ENCODE assay signal across 26 mouse cellular contexts in genomic region chr13:34265576-34265975, GRCm38 (mm10).
A peak's percentile ranks its signal among the peaks of the same experiment; 100 is the strongest.
DNase-seq lines count a peak whose midpoint lies in the region; ATAC-seq and TF ChIP-seq lines count a peak whose summit lies in the region.
"Had no signal": no experiment of that assay in that cellular context is flagged by ENCODE, and none has a peak within 500 bp of the region (broad histone marks: within the 10 kb centered on the region; RNA-seq: fewer than 3 reads in every experiment).

No protein-coding gene starts in this region.

- no peaks in the 10 kb centered on the region for H3K36me3 ChIP-seq in kidney, adult 2 months (ENCODE audit: control insufficient read depth, insufficient read depth, low read length)
- H3K36me3 ChIP-seq in liver, adult 2 months (ENCODE audit: control insufficient read depth, insufficient read depth, low read length), result peaks cover 3% of the 10 kb centered on the region
- 0 out of 2 replicates have a peak, but pooled peaks cover 3% of the 10 kb centered on the region for H3K36me3 ChIP-seq in liver, postnatal 0 days (replicated peaks; ENCODE audit: insufficient read depth, low read length)
- H3K36me3 ChIP-seq in lung, postnatal 0 days (ENCODE audit: insufficient read depth, low read length), result no peaks in the 10 kb centered on the region
- H3K36me3 ChIP-seq: heart, embryonic 15.5 days; hindbrain, embryonic 13.5 days had no signal

- no peak for ATAC-seq in liver, postnatal 0 days
- ATAC-seq in lung, postnatal 0 days, result peak; percentile 62
- ATAC-seq: forebrain, embryonic 14.5 days; Patski had no signal

- no peak overlapping the region for H3K9ac ChIP-seq in liver, adult 2 months (ENCODE audit: low read depth, low read length)
- no peak overlapping the region for H3K9ac ChIP-seq in liver, postnatal 0 days (replicated peaks)
- H3K9ac ChIP-seq in lung, postnatal 0 days (replicated peaks; ENCODE audit: low read depth), result no peak overlapping the region
- H3K9ac ChIP-seq: heart, embryonic 12.5 days; heart, embryonic 15.5 days; hindbrain, embryonic 13.5 days had no signal

- no peak overlapping the region for H3K4me3 ChIP-seq in kidney, adult 2 months (ENCODE audit: insufficient read depth, low read depth, low read length)
- no peak overlapping the region for H3K4me3 ChIP-seq in liver, adult 2 months (ENCODE audit: insufficient read depth, low read depth, low read length)
- H3K4me3 ChIP-seq in liver, postnatal 0 days (ENCODE audit: low read depth, low read length), result no peak overlapping the region
- H3K4me3 ChIP-seq in lung, postnatal 0 days (ENCODE audit: low read depth, low read length), result no peak overlapping the region
- H3K4me3 ChIP-seq: forebrain, embryonic 10.5 days; heart, embryonic 12.5 days; heart, embryonic 15.5 days; hindbrain, embryonic 10.5 days; hindbrain, embryonic 13.5 days had no signal

- no peak overlapping the region for H3K4me2 ChIP-seq in liver, postnatal 0 days (ENCODE audit: low read depth, low read length)
- H3K4me2 ChIP-seq in lung, postnatal 0 days (replicated peaks; ENCODE audit: low read depth, low read length), result no peak overlapping the region
- H3K4me2 ChIP-seq: heart, embryonic 12.5 days; heart, embryonic 15.5 days; hindbrain, embryonic 13.5 days had no signal

- TF ChIP-seq EP300 in liver, postnatal 0 days (IDR thresholded peaks at IDR 0.05; ENCODE audit: low read depth), result no peak
- TF ChIP-seq EP300 in lung, postnatal 0 days (IDR thresholded peaks at IDR 0.05), result no peak

- H3K79me2 ChIP-seq in liver, adult 2 months (ENCODE audit: control insufficient read depth, insufficient read depth, low read length), result peaks cover 27% of the 10 kb centered on the region

- no peaks in the 10 kb centered on the region for H3K9me3 ChIP-seq in liver, postnatal 0 days (ENCODE audit: low read length)
- no peaks in the 10 kb centered on the region for H3K9me3 ChIP-seq in lung, postnatal 0 days (ENCODE audit: low read length)
- H3K9me3 ChIP-seq: forebrain, embryonic 10.5 days; G1E; heart, embryonic 12.5 days; heart, embryonic 15.5 days; hindbrain, embryonic 10.5 days; hindbrain, embryonic 13.5 days had no signal

- no peaks in the 10 kb centered on the region for H3K27me3 ChIP-seq in kidney, adult 2 months (replicated peaks; ENCODE audit: control insufficient read depth, insufficient read depth, low read length)
- H3K27me3 ChIP-seq in liver, adult 2 months (ENCODE audit: control insufficient read depth, insufficient read depth, low read length), result no peaks in the 10 kb centered on the region
- no peaks in the 10 kb centered on the region for H3K27me3 ChIP-seq in liver, postnatal 0 days (ENCODE audit: insufficient read depth, low read length)
- no peaks in the 10 kb centered on the region for H3K27me3 ChIP-seq in lung, postnatal 0 days (replicated peaks; ENCODE audit: insufficient read depth, low read length)
- H3K27me3 ChIP-seq: CH12.LX; heart, embryonic 12.5 days; heart, embryonic 15.5 days; hindbrain, embryonic 13.5 days; Patski had no signal

- H3K27ac ChIP-seq in kidney, adult 2 months (ENCODE audit: insufficient read depth, low read depth, low read length), result peak overlapping the region; percentile 70
- peak overlapping the region; percentile 40; the same call in 1 of the 2 replicates for H3K27ac ChIP-seq in liver, adult 2 months (replicated peaks; ENCODE audit: insufficient read depth, low read depth, low read length)
- H3K27ac ChIP-seq in liver, postnatal 0 days (ENCODE audit: low read depth), result no peak overlapping the region
- H3K27ac ChIP-seq in lung, postnatal 0 days (ENCODE audit: low read length), result no peak overlapping the region
- H3K27ac ChIP-seq: forebrain, embryonic 10.5 days; heart, embryonic 15.5 days; hindbrain, embryonic 10.5 days; hindbrain, embryonic 13.5 days had no signal

- H3K4me1 ChIP-seq in kidney, adult 2 months (ENCODE audit: control insufficient read depth, insufficient read depth, low read length), result peaks cover 27% of the 10 kb centered on the region
- peaks cover 25% of the 10 kb centered on the region for H3K4me1 ChIP-seq in liver, adult 2 months (ENCODE audit: control insufficient read depth, insufficient read depth, low read length)
- H3K4me1 ChIP-seq in liver, postnatal 0 days (ENCODE audit: insufficient read depth), result peaks cover 35% of the 10 kb centered on the region
- no peaks in the 10 kb centered on the region for H3K4me1 ChIP-seq in lung, postnatal 0 days (ENCODE audit: insufficient read depth, low read depth, low read length)
- H3K4me1 ChIP-seq: heart, embryonic 15.5 days had no signal

- no peak for DNase-seq in kidney, adult 2 months
- no peak for DNase-seq in kidney, adult 8-10 months
- peak; percentile 77 for DNase-seq in liver, adult 2 months (ENCODE audit: extremely low read depth, low read depth, low spot score)
- no peak for DNase-seq in liver, postnatal 0 days
- DNase-seq in lung, postnatal 0 days (ENCODE audit: low spot score), result peak; percentile 72
- DNase-seq in lung, postnatal 36 days, result no peak
- no peak for DNase-seq in urinary bladder, postnatal 36 days (ENCODE audit: low spot score in 2 of 2)
- DNase-seq: adrenal gland, postnatal 10 days; adrenal gland, postnatal 36 days; B cell, adult 2 months; cerebellum, adult 18-20 months; cerebellum, adult 9-10 months; cerebellum, postnatal 14 days; gastrocnemius, postnatal 25 days; heart, adult 18-20 months; heart, postnatal 10 days; heart, postnatal 36 days had no signal

- no peak for TF ChIP-seq POLR2A in kidney, adult 2 months (IDR thresholded peaks at IDR 0.05; ENCODE audit: low read depth, low read length)
- TF ChIP-seq POLR2A in liver, adult 2 months (IDR thresholded peaks at IDR 0.05; ENCODE audit: extremely low read depth, insufficient read depth, low read length), result no peak

- 36% methylated on average over 5 of the region's 5 CpGs for WGBS in kidney, adult 2 months
- 23% methylated on average over 5 of the region's 5 CpGs for WGBS in liver, adult 2 months
- 60% methylated on average over 5 of the region's 5 CpGs for WGBS in liver, postnatal 0 days (ENCODE audit: insufficient replicate concordance)
- WGBS in lung, postnatal 0 days, result 29% methylated on average over 5 of the region's 5 CpGs

- TF ChIP-seq CTCF in kidney, adult 2 months (conservative IDR thresholded peaks at IDR 0.05; ENCODE audit: insufficient read depth, insufficient read length, low read depth, low read length), result no peak
- no peak for TF ChIP-seq CTCF in liver, adult 2 months (IDR thresholded peaks at IDR 0.05; ENCODE audit: low read depth, low read length)
- TF ChIP-seq CTCF in liver, postnatal 0 days (IDR thresholded peaks at IDR 0.05; ENCODE audit: low read depth), result no peak
- no peak for TF ChIP-seq CTCF in lung, postnatal 0 days (IDR thresholded peaks at IDR 0.05)

Comparison
In these comparisons a context has a peak if more than half of its experiments do, and no peak if none do; other contexts are left out.
1. DNase-seq: peak in liver, adult 2 months (single experiment) and lung, postnatal 0 days (single experiment); none in kidney, adult 2 months (single experiment), kidney, adult 8-10 months (0 of 2), liver, postnatal 0 days (single experiment), lung, postnatal 36 days (single experiment) and urinary bladder, postnatal 36 days (0 of 2).
2. H3K27ac ChIP-seq: peak in kidney, adult 2 months (single experiment) and liver, adult 2 months (single experiment); none in liver, postnatal 0 days (single experiment) and lung, postnatal 0 days (single experiment).